Mouse (Mus musculus): ENCODE data around the gene Rgcc.

DNA sequence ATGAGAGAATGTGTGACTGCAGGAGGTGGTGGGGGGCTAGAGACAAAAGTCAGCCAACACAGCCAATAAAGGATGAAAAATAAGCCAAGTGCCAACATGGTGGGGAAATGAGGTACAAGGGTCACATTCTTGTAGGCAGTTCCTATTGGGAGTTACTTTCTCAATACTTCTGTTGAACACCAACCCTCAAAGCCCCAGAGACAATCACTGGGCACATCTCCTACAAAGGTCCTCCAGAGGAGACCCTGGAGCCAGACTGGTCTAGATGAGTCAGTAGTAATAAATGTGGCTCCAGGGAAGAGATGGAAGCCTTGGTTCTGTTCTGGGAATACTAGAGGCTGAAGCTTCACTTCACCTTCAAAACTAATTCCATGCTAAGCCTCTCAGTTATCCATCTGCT, 35.0 kb downstream of the Rgcc start:
- TF ChIP-seq EP300 (IDR thresholded peaks at IDR 0.05; ENCODE audit: insufficient read depth, low read depth, low read length) (no peak), POLR2A (IDR thresholded peaks at IDR 0.05; ENCODE audit: insufficient read depth, low read depth, low read length) (no peak), CTCF (IDR thresholded peaks at IDR 0.05) (no peak)

All from heart, adult 2 months (tissue).